Mouse (Mus musculus) forebrain, postnatal 0 days (tissue): ENCODE results near the gene Pdia2. TPM values are rescaled to one million over a fixed set of nuclear protein-coding genes. Genes with fewer than 3 reads are reported as not detected.
A peak's percentile ranks its signal among the peaks of the same experiment; 100 is the strongest.
"Not testable (repeated sequence)": the region's sequence is repeated elsewhere in the genome, so short reads cannot be mapped to it uniquely, and the experiment has no call there.

Experiments used
- ATAC-seq: fragments of 200-750 bp; cut with Nextera tagmentation; 2 replicates; pipeline ENCODE4 v1.8.0; 2017; ENCODE audit warnings: mild to moderate bottlenecking, moderate library complexity
- DNase-seq: peaks from one replicate; pipeline ENCODE4 v3.0.0-alpha.2; 2015
- H3K27ac ChIP-seq: fragments of 300-500 bp; sonication (generic); 2 replicates; pipeline ENCODE4 v1.5.1; 2014; ENCODE audit warnings: low read depth, mild to moderate bottlenecking, antibody characterized with exemption, low read length, moderate library complexity, mixed read lengths
- H3K27me3 ChIP-seq: fragments of 300-500 bp; sonication (generic); 2 replicates; pipeline ENCODE4 v1.6.1; 2014; ENCODE audit warnings: mild to moderate bottlenecking, low read length, mixed read lengths; ENCODE audit not compliant: insufficient read depth
- H3K36me3 ChIP-seq: fragments of 300-500 bp; sonication (generic); 2 replicates; pipeline ENCODE4 v1.6.1; 2014; ENCODE audit warnings: mild to moderate bottlenecking, moderate library complexity; ENCODE audit not compliant: insufficient read depth
- H3K4me1 ChIP-seq: fragments of 300-500 bp; sonication (generic); 2 replicates; pipeline ENCODE4 v1.6.1; 2014; ENCODE audit warnings: antibody characterized with exemption; ENCODE audit not compliant: insufficient read depth
- H3K4me2 ChIP-seq: fragments of 300-500 bp; sonication (generic); 2 replicates; pipeline ENCODE4 v1.6.1; 2014; ENCODE audit warnings: low read depth, mild to moderate bottlenecking, moderate library complexity
- H3K4me3 ChIP-seq: fragments of 300-500 bp; sonication (generic); 2 replicates; pipeline ENCODE4 v1.5.1; 2014; ENCODE audit warnings: low read depth, low read length, mixed read lengths
- H3K9ac ChIP-seq: fragments of 300-500 bp; sonication (generic); 2 replicates; pipeline ENCODE4 v1.6.1; 2014; ENCODE audit warnings: mild to moderate bottlenecking
- H3K9me3 ChIP-seq: fragments of 300-500 bp; sonication (generic); 2 replicates; pipeline ENCODE4 v1.6.1; 2016; ENCODE audit warnings: low read length
- CTCF ChIP-seq: sonication (generic); IDR thresholded peaks from 2 replicates; pipeline ENCODE4 v1.5.1; 2016; ENCODE audit warnings: antibody characterized with exemption, control low read depth, low read depth
- WGBS: fragments of 180-500 bp; shearing (Covaris S2); extraction: QIAGEN DNeasy Blood & Tissue Kit; methylation state at CpG from one replicate; pipeline ENCODE4 v1.1.7; 2014; 5-methylcytosine and 5-hydroxymethylcytosine counted together
- polyA plus RNA-seq: library from polyadenylated mRNA; unstranded; fragments of >200 nt; fragmentation: Nextera tagmentation; extraction: Ambion mirVana; gene quantifications from 2 replicates; pipeline ENCODE4 v1.2.1, GENCODE M21; 2015
- total RNA-seq: library from RNA; depleted of rRNA; stranded (reverse); fragments of >200 nt; gene quantifications from 2 replicates; pipeline ENCODE4 v1.2.3, GENCODE M21; 2014

Gene Pdia2
- total and polyA plus RNA-seq, 2 experiments from 2014 or later, result not detected

DNA sequence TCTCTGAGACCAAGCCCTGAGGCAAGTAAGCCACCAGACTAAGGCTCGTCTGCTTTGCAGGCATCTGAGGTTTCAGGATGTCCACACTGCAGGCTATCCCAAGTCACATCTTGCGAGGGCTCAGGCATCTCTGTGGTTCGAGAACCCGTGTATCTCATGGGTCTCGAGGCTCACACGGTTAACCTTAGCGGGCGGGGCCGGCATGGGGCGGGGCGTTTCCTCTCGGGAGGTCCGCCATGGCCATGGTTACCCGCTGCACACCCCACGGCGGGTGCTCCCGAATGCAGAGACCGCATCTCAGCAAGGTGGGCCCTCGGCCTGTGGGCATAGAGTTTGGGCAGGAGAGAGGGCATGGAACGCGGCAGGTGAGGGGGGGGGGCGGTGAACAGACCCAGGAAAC lies 3.9 kb upstream of the Pdia2 start, which contains the start of gene Rgs11:
Gene Rgs11, plus strand, starts transcription at position 215 of the 400 bp plus-strand sequence.
- H3K9ac ChIP-seq, result peak within 1 kb of the TSS; percentile 47
- ATAC-seq (0 out of 2 replicates have a peak, but pooled peaks have one; percentile 16), DNase-seq (no peak)
- H3K27me3 ChIP-seq, result peaks cover 19% of the 10 kb centered on the region
- H3K36me3 ChIP-seq, result peaks cover 5% of the 10 kb centered on the region; the same call in 1 of the 2 replicates
- peaks cover 12% of the 10 kb centered on the region for H3K4me1 ChIP-seq
- 2% methylated on average over 22 of the region's 22 CpGs for WGBS
- H3K9me3 ChIP-seq, result no peaks in the 10 kb centered on the region
- no peak within 1 kb of the TSS for H3K27ac ChIP-seq
- H3K4me3 ChIP-seq, result peak within 1 kb of the TSS; percentile 57
- TF ChIP-seq CTCF, result no peak
- H3K4me2 ChIP-seq, result peak within 1 kb of the TSS; percentile 94

DNA sequence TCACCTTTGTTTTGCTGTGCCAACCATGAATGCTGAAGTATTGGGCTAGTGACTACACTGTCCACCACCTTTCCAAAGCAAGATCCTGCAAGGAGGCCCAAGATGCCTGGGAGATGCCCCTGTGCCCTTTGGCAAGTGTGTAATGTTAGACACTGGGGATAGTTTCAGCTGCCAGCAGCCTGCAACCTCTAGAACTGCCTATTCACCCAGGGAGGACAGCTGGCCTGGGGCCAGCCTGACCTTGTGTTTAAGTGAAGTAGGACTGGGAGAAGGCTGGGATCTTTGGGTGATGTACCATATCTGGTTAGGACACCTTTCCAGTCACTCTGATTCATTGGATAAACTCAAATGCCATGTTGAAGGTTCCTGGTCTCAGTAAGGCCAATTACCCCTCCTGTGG lies 3.1 kb upstream of the Pdia2 start:
- no peak for DNase-seq
- H3K9me3 ChIP-seq, result no peaks in the 10 kb centered on the region
- H3K4me3 ChIP-seq, result no peak overlapping the region
- no peak for ATAC-seq
- peaks cover 10% of the 10 kb centered on the region for H3K36me3 ChIP-seq
- peaks cover 12% of the 10 kb centered on the region for H3K4me1 ChIP-seq
- H3K4me2 ChIP-seq, result 0 out of 2 replicates have a peak overlapping the region, but pooled peaks have one; percentile 94
- no peak for TF ChIP-seq CTCF
- no peak overlapping the region for H3K27ac ChIP-seq
- H3K9ac ChIP-seq, result no peak overlapping the region
- peaks cover 19% of the 10 kb centered on the region for H3K27me3 ChIP-seq

DNA sequence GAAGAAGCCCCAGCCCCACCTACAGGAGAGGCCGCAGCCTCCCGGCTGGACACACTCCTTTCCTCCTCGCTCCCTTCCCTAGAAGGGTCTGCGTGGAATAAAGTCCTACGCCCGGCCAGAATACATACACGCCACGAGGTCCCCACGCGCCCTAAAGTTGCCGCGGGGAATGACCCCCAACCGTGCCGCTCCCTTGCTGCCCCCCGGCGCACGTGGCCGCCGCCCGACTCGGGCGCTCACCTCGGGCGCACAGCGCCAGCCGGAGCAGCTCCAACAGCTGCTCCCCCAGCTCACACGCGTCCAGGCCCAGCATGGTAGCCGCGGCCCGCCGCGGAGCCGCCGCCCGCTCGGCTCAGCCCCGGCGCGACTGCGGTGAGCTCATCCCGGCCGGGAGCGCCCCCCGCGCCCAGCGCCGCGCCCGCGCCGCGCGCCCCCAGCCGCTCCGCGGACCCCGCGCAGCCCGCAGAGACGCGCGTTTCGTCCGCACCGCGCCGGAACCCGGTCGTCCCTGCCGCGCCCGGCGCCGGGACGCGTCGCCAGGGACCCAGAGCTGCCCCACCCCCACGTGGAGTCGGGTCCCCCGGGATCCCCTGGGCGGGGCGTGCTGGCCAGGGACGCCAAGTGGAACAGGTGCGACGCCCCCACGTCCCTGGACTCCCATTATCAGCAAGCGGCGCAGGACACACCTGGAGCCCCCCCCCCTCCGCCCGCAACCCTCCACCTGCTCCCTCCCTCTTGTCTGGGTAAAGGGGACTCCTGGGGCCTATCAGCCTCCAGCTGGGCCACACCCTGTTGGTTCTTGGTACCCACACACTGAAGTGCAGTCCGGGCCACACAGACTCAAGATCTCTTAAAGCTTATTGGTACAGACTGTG lies 2.2 kb upstream of the Pdia2 start:
- Histone ChIP-seq H3K27ac (no peak overlapping the region), H3K27me3 (peaks cover 19% of the 10 kb centered on the region), H3K4me2 (peak overlapping the region; percentile 94)

DNA sequence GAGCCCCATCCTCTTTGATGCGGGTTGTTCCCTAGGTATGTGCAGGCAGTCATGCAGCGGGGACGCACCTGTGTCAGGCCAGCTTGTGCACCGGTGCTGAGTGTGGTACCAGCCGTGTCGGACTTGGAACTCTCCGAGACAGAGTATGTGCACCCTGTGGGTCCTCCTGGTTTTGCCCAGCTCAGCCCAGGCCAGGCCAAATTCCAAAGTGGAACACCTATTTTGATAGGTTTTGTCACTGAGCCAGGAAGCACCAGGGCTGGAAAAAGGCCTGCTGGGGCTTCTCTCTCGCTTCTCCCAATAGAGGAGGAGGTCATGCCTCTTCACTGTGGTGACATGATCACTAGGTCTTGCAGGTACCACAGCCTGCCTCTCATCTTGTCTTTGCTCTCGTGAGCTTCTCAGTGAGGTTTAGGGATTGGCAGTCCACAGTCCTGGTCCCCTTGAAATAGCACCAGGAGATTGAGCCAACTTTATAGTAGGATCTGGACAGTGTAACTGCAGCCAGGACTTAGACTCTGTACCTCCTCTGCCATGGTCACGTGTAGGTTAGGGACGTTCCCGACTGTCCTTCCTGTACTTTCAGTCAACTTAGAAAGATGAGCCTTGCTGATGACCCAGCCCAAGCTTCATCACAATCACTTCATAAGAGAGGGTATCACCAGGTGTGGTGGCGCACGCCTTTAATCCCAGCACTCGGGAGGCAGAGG lies 6.3 kb downstream of the Pdia2 start:
- Histone ChIP-seq H3K4me2 (no peak overlapping the region), H3K4me1 (no peaks in the 10 kb centered on the region), H3K27ac (no peak overlapping the region), H3K4me3 (no peak overlapping the region), H3K9ac (no peak overlapping the region), H3K9me3 (no peaks in the 10 kb centered on the region), H3K36me3 (peaks cover 86% of the 10 kb centered on the region), H3K27me3 (no peaks in the 10 kb centered on the region)
- WGBS, result 96% methylated on average over 15 of the region's 15 CpGs
- TF ChIP-seq CTCF, result no peak
- DNase-seq, result no peak
- ATAC-seq, result no peak

More for the DNA sequence above, 2.2 kb upstream of the Pdia2 start:
- 2% methylated on average over 74 of the region's 92 CpGs for WGBS
- Histone ChIP-seq H3K9me3 (no peaks in the 10 kb centered on the region), H3K4me1 (peaks cover 12% of the 10 kb centered on the region), H3K9ac (peak overlapping the region; percentile 67), H3K36me3 (peaks cover 19% of the 10 kb centered on the region), H3K4me3 (peak overlapping the region; percentile 57)
- no peak for TF ChIP-seq CTCF
- peak; percentile 76 for ATAC-seq
- DNase-seq, result peak; percentile 43

DNA sequence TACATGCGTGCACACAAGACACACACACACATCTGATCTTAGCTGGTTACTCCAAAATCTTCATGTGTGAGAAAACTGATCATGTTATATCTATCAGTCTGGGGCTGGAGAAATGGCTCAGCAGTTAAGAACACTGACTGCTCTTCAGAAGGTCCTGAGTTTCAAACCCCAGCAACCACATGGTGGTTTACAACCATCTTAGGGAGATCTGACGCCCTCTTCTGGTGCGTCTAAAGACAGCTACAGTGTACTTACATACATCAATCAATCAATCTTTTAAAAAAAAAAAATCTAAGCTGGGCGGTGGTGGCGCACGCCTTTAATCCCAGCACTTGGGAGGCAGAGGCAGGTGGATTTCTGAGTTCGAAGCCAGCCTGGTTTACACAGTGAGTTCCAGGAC lies 7.4 kb downstream of the Pdia2 start:
- ATAC-seq, H3K4me1 ChIP-seq, H3K9ac ChIP-seq, H3K27me3 ChIP-seq, DNase-seq, H3K9me3 ChIP-seq, H3K4me2 ChIP-seq, H3K4me3 ChIP-seq, H3K27ac ChIP-seq: not testable (repeated sequence)
- 93% methylated on average over 7 of the region's 7 CpGs for WGBS
- peaks cover 86% of the 10 kb centered on the region for H3K36me3 ChIP-seq

DNA sequence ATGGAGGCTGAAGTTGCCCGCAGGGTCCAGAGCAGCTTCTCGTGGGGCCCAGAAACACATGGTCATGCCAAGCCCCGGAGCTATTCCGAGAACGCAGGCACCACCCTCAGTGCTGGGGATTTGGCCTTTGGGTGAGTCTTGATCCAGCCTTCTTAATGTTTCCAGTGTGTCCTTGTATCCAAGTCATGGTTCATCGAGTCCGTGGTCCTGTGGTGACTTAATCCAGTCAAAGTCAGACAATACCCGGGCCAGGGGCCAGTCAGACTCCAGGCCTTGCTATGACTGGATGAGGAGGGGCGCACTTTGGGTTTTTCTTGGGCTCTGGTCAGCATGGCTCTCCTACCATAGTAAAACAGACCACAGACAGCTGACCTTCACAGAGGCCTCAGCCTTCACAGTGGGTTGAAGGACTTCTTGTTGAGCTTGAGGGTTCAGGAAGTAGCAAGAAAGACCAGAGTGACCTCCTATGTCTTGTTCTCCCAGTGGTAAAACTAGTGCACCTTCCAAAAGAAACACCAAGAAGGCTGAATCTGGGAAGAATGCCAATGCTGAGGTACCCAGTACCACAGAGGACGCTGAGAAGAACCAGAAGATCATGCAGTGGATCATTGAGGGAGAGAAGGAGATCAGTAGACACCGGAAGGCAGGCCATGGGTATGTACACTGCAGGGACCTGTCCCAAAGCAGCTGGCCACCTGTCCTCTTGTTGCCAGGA lies 10.6 kb downstream of the Pdia2 start:
- no peak for TF ChIP-seq CTCF
- H3K4me3 ChIP-seq, result no peak overlapping the region
- H3K9ac ChIP-seq, result no peak overlapping the region
- no peaks in the 10 kb centered on the region for H3K4me1 ChIP-seq
- H3K4me2 ChIP-seq, result no peak overlapping the region
- H3K36me3 ChIP-seq, result peaks cover 79% of the 10 kb centered on the region
- DNase-seq (no peak), ATAC-seq (no peak)
- WGBS, result 93% methylated on average over 11 of the region's 11 CpGs
- H3K27ac ChIP-seq, result no peak overlapping the region
- no peaks in the 10 kb centered on the region for H3K27me3 ChIP-seq
- H3K9me3 ChIP-seq, result no peaks in the 10 kb centered on the region
